Mouse (Mus musculus) spleen, adult 10 weeks (tissue): Measurements from ENCODE around the gene Tmem255a. TPM values are rescaled to one million over a fixed set of nuclear protein-coding genes. Genes with fewer than 3 reads are reported as not detected.

Source experiments
- polyA plus RNA-seq: library from polyadenylated mRNA; stranded (reverse); fragments of 350-450 nt; fragmentation: Illumina TruSeq; extraction: RNeasy Lipid Tissue Mini Kit (QIAGEN cat#74804); gene quantifications from one replicate; pipeline ENCODE4 v1.2.3, GENCODE M21; 2015; ENCODE audit warnings: low replicate concordance; ENCODE audit not compliant: insufficient read depth

The Tmem255a gene
- polyA plus RNA-seq = 4.4 TPM

DNA sequence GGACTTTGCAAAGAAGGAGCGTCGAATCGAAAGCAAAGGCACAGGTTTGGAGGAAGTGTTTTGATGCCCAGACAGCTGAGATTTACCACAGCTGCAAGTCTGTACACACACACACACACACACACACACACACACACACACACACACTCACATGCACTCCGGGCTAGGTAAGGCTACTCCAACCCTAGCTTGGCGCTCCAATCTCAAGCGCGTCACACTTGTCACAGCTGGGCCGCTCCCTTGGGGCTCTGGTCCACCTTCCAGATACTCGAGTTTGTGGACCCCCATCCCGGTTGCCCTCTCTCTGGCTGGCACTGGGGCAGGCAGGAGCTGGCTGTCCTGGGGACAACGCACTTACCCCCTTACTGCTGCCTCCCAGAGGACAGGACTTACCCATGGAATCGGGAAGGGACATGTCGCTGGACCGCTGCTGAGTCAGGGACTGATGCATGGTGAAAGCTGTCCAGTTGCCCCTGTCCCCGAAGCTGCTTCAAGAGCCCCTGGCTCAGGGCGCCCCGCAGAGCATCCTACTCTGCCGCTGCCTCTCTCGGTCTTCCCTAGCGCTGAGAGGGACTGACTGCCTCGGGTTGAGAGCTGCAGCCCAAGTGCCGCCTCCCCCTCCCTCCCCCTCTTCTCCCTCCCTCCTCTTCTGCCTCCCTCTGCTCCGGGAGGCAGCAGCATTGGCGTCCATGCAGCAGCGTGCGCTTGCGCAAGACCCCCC lies at the start of gene Tmem255a:
Gene Tmem255a (minus strand): TSS at position 589 of the 721 bp plus-strand sequence.

GRCm38 (mm10) chrX:38189552-38190457 lies 62.4 kb downstream of the Tmem255a start, which contains the start of gene Zbtb33:
Zbtb33 (plus strand) TSS chrX:38189793.

Other genes starting within 250 kb of the Tmem255a start
- gene Btg1-ps1, start 233.6 kb downstream of the Tmem255a start, polyA plus RNA-seq = not detected
- not detected for gene Btg1-ps2, start 209.3 kb downstream of the Tmem255a start, polyA plus RNA-seq
- not detected for gene Rhox10, start 186.0 kb downstream of the Tmem255a start, polyA plus RNA-seq
- gene Rhox11, start 167.3 kb downstream of the Tmem255a start, polyA plus RNA-seq = not detected
- not detected for gene Rhox12, start 141.5 kb downstream of the Tmem255a start, polyA plus RNA-seq
- gene Rhox13, start 131.2 kb downstream of the Tmem255a start, polyA plus RNA-seq = not detected
- 40.7 TPM for gene Zbtb33, start 62.6 kb downstream of the Tmem255a start, polyA plus RNA-seq
- not detected for gene Atp1b4, start 63.7 kb upstream of the Tmem255a start, polyA plus RNA-seq
- 155 TPM for gene Lamp2, start 204.0 kb upstream of the Tmem255a start, polyA plus RNA-seq